Mouse (Mus musculus) myocyte (in vitro differentiated cells): ENCODE data around the gene Kif16b. TPM values are rescaled to one million over a fixed set of nuclear protein-coding genes. Genes with fewer than 3 reads are reported as not detected.

Experiments used
- H3K27me3 ChIP-seq: one replicate; pipeline ENCODE4 v1.6.1; 2011; ENCODE audit not compliant: control insufficient read depth, insufficient read depth, insufficient read length
- H3K36me3 ChIP-seq: one replicate; pipeline ENCODE4 v1.6.1; 2011; ENCODE audit not compliant: control insufficient read depth, insufficient read depth
- H3K4me2 ChIP-seq: one replicate; pipeline ENCODE4 v1.6.1; 2011; ENCODE audit warnings: low read depth, control low read depth
- H3K4me3 ChIP-seq: one replicate; pipeline ENCODE4 v1.5.1; 2011; ENCODE audit warnings: mild to moderate bottlenecking, control low read depth, moderate library complexity
- H3K79me2 ChIP-seq: one replicate; pipeline ENCODE4 v1.6.1; 2011; ENCODE audit not compliant: control insufficient read depth, insufficient read depth
- H3ac ChIP-seq: one replicate; pipeline ENCODE4 v1.6.1; 2011; ENCODE audit not compliant: control insufficient read depth, insufficient read length
- CEBPB ChIP-seq: IDR thresholded peaks from 2 replicates; pipeline ENCODE4 v1.6.1; 2011; ENCODE audit warnings: mild to moderate bottlenecking, moderate library complexity; ENCODE audit not compliant: poor library complexity, insufficient read depth, severe bottlenecking
- E2F4 ChIP-seq: IDR thresholded peaks from one replicate; pipeline ENCODE4 v1.6.1; 2011; ENCODE audit warnings: mild to moderate bottlenecking, control low read depth, moderate library complexity; ENCODE audit not compliant: insufficient read depth
- MAX ChIP-seq: IDR thresholded peaks from one replicate; pipeline ENCODE4 v1.6.1; 2011; ENCODE audit warnings: low read depth, mild to moderate bottlenecking, control low read depth
- MYOD1 ChIP-seq, 3 experiments: IDR thresholded peaks; one replicate each; pipeline ENCODE4 v1.6.1; 2011; ENCODE audit warnings: control low read depth in 2 of 3, low read depth in 2 of 3, mild to moderate bottlenecking in 2 of 3, moderate library complexity in 1 of 3; ENCODE audit not compliant: insufficient read length in 2 of 3, control insufficient read depth in 1 of 3
- MYOG ChIP-seq, 3 experiments: IDR thresholded peaks; one replicate each; pipeline ENCODE4 v1.6.1; 2011; ENCODE audit warnings: control low read depth in 2 of 3, low read depth in 2 of 3, mild to moderate bottlenecking in 2 of 3; ENCODE audit not compliant: insufficient read length in 2 of 3, control insufficient read depth in 1 of 3, insufficient read depth in 1 of 3
- POLR2A ChIP-seq: IDR thresholded peaks from one replicate; pipeline ENCODE4 v1.6.1; 2011; ENCODE audit warnings: low read depth, mild to moderate bottlenecking, control low read depth, moderate library complexity; ENCODE audit not compliant: insufficient read length
- POLR2AphosphoS2 ChIP-seq: IDR thresholded peaks from one replicate; pipeline ENCODE4 v1.6.1; 2011; ENCODE audit warnings: low read depth, control low read depth; ENCODE audit not compliant: insufficient read length
- REST ChIP-seq: IDR thresholded peaks from one replicate; pipeline ENCODE4 v1.6.1; 2011; ENCODE audit warnings: mild to moderate bottlenecking, control low read depth, moderate library complexity; ENCODE audit not compliant: insufficient read depth, insufficient read length
- SRF ChIP-seq: IDR thresholded peaks from one replicate; pipeline ENCODE4 v1.6.1; 2011; ENCODE audit warnings: low read depth; ENCODE audit not compliant: control insufficient read depth, insufficient read length
- TCF12 ChIP-seq: IDR thresholded peaks from one replicate; pipeline ENCODE4 v1.6.1; 2011; ENCODE audit warnings: mild to moderate bottlenecking, control low read depth; ENCODE audit not compliant: poor library complexity, insufficient read depth, severe bottlenecking
- TCF3 ChIP-seq: IDR thresholded peaks from one replicate; pipeline ENCODE4 v1.6.1; 2011; ENCODE audit warnings: low read depth, control low read depth; ENCODE audit not compliant: insufficient read length
- USF1 ChIP-seq: IDR thresholded peaks from one replicate; pipeline ENCODE4 v1.6.1; 2011; ENCODE audit warnings: low read depth, mild to moderate bottlenecking, control low read depth, moderate library complexity
- polyA plus RNA-seq: library from polyadenylated mRNA; unstranded; fragments of >200 nt; fragmentation: generic; extraction: Trizol; gene quantifications from one replicate; pipeline ENCODE4 v1.2.1, GENCODE M21; 2012; ENCODE audit warnings: missing spikeins

Gene Kif16b
- polyA plus RNA-seq, 1 experiment = 3.3 TPM

DNA sequence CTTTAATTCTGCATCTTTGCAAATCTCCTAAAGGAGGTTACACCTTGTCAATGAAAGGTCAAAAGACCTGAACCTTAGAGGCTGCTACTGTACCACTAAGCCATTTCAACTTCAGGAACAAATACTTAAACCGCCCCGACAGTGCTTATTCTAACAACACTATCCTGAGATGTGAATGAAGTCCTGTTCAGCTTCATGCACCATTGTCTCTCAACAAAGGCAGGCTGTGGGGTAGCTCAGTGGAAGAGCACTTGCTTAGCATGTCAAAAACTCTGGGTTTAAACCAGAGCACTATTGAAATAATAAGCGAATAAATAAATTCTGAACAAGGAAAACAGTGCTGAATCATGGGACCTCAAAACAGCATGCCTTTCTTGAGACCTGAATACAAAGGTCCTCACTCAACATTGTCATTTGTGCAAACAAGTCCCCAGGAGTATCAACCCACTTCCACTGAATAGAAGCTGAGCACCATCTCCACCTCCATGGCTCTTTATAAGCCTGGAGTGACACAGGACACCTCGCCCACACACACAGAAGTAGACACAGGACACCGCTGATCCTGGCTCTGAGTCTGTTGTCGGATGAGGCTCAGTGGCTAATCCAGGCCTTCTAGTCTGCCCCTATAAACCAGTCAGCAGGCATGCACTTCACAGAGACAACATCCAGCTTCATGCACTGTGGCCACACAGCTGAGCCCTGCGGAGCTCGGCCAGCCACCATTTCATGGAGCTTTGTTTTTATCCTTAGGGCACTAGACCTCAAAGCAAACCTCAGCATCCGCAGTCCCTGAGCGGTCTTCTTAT lies 68.5 kb downstream of the Kif16b start:
- no peak overlapping the region for H3K4me2 ChIP-seq
- no peaks in the 10 kb centered on the region for H3K36me3 ChIP-seq
- H3K27me3 ChIP-seq = no peaks in the 10 kb centered on the region
- H3K79me2 ChIP-seq = no peaks in the 10 kb centered on the region
- H3ac ChIP-seq = no peak overlapping the region
- no peak overlapping the region for H3K4me3 ChIP-seq
- TF ChIP-seq MAX (no peak), POLR2AphosphoS2 (no peak), MYOG (IDR thresholded peaks at IDR 0.05; ENCODE audit: control insufficient read depth in 1 of 3, insufficient read depth in 1 of 3, insufficient read length in 2 of 3, low read depth in 2 of 3) (no peak), USF1 (no peak), SRF (no peak), TCF12 (no peak), MYOD1 (IDR thresholded peaks at IDR 0.05; ENCODE audit: control insufficient read depth in 1 of 3, insufficient read length in 2 of 3, low read depth in 2 of 3) (no peak), CEBPB (no peak), REST (no peak), TCF3 (no peak)

- no peaks in the 10 kb centered on the region for H3K36me3 ChIP-seq
- H3K79me2 ChIP-seq = no peaks in the 10 kb centered on the region
- TF ChIP-seq TCF3 (no peak), MAX (no peak), TCF12 (no peak), MYOG (IDR thresholded peaks at IDR 0.05; ENCODE audit: control insufficient read depth in 1 of 3, insufficient read depth in 1 of 3, insufficient read length in 2 of 3, low read depth in 2 of 3) (no peak), CEBPB (no peak), REST (no peak), USF1 (no peak), POLR2A (no peak), SRF (no peak), E2F4 (no peak), MYOD1 (IDR thresholded peaks at IDR 0.05; ENCODE audit: control insufficient read depth in 1 of 3, insufficient read length in 2 of 3, low read depth in 2 of 3) (no peak), POLR2AphosphoS2 (no peak)
- H3K4me3 ChIP-seq = no peak overlapping the region
- H3K27me3 ChIP-seq = no peaks in the 10 kb centered on the region
- H3ac ChIP-seq = no peak overlapping the region
- no peak overlapping the region for H3K4me2 ChIP-seq
Observed at GRCm38 (mm10) chr2:142813033-142813432, 88.3 kb downstream of the Kif16b start.

GRCm38 (mm10) chr2:142803760-142804448 lies 97.4 kb downstream of the Kif16b start:
- Histone ChIP-seq H3K79me2 (no peaks in the 10 kb centered on the region), H3K27me3 (no peaks in the 10 kb centered on the region), H3K36me3 (no peaks in the 10 kb centered on the region), H3ac (no peak overlapping the region), H3K4me3 (no peak overlapping the region), H3K4me2 (no peak overlapping the region)
- TF ChIP-seq POLR2AphosphoS2 (no peak), CEBPB (no peak), MYOD1 (IDR thresholded peaks at IDR 0.05; ENCODE audit: control insufficient read depth in 1 of 3, insufficient read length in 2 of 3, low read depth in 2 of 3) (no peak), TCF12 (no peak), E2F4 (no peak), MYOG (IDR thresholded peaks at IDR 0.05; ENCODE audit: control insufficient read depth in 1 of 3, insufficient read depth in 1 of 3, insufficient read length in 2 of 3, low read depth in 2 of 3) (no peak), MAX (no peak), POLR2A (no peak), TCF3 (no peak), USF1 (no peak), REST (no peak), SRF (no peak)

DNA sequence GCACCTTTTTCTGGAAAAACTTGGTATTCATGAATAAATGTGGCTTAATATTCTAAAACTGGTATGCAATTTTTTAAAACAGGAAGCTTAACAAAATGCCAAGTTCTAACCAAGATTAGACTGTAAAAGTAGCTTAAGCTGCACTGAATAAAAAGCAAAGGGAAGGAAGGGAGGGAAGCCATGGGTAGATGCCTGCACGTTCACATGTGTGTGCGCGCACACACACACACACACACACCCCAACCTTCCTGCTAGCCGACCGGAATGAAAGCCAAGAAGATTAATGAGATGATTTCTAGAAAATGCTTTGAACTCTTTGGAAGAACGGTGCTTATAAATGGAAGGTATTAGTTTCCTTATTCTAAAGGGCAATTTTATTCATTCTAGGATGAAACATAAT lies 104.0 kb downstream of the Kif16b start:
- TF ChIP-seq E2F4 (no peak), MYOD1 (IDR thresholded peaks at IDR 0.05; ENCODE audit: control insufficient read depth in 1 of 3, insufficient read length in 2 of 3, low read depth in 2 of 3) (no peak), POLR2A (no peak), POLR2AphosphoS2 (no peak), TCF12 (no peak), SRF (no peak), CEBPB (no peak), USF1 (no peak), MAX (no peak), TCF3 (no peak), REST (no peak), MYOG (IDR thresholded peaks at IDR 0.05; ENCODE audit: control insufficient read depth in 1 of 3, insufficient read depth in 1 of 3, insufficient read length in 2 of 3, low read depth in 2 of 3) (no peak)
- H3K79me2 ChIP-seq = no peaks in the 10 kb centered on the region
- no peak overlapping the region for H3ac ChIP-seq
- H3K36me3 ChIP-seq = no peaks in the 10 kb centered on the region
- no peak overlapping the region for H3K4me2 ChIP-seq
- no peaks in the 10 kb centered on the region for H3K27me3 ChIP-seq
- H3K4me3 ChIP-seq = no peak overlapping the region
